Mouse (Mus musculus): ENCODE results near the gene Prkrip1.
"Not testable (repeated sequence)": the region's sequence is repeated elsewhere in the genome, so short reads cannot be mapped to it uniquely, and the experiment has no call there.

Prkrip1 gene

DNA sequence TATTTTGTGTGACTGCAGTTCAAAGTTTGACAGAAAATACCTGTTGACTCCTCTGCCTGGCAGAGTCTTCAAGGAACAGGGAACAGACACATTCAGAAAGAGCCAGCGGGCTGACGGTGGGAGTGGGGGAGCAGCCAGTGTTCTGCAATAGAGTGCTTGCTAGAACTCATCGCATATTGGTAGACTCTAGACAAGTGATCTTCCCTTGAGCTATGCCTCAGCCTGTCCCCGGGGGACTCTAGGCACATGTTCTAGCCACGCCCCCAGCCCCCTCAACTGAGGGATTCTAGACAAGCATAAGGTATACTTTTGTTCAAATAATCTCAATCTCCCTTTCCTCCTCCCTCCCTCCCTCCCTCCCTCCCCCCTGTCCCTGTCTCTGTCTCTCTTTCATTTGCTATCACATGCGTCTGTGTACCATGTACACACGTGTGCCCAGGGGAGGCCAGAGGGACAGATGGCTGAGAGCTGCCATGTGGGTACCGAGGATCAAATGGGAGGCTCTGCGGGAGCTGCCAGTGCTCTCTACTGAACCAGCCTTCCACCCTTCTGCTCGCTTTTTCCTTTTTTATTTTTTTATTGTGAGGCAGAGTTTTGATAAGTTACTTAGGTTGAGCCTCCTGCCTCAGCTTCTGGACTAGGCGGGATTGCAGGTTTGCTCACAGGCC is 34.8 kb downstream of the Prkrip1 start:
- DNase-seq (ENCODE audit: low spot score in 2 of 2), result no peak

DNA sequence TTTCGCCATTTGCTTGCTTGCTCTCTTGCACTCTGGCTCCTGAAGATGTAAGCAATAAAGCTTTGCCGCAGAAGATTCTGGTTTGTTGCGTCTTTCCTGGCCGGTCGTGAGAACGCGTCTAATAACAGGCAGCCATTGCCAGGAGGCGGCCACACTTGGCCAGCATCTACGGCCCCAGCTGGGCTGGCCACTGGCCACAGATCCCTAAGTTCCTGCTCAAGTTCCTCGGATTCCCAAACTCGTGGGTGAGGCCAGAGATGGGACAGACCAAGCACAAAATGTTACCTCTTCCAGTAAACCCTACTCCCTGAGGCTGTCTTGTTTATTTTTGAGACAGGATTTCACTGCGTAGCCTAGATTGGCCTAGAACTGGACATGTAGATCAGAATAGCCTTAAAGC is 38.7 kb downstream of the Prkrip1 start:
- not testable (repeated sequence) for DNase-seq (ENCODE audit: low spot score in 2 of 2)

DNA sequence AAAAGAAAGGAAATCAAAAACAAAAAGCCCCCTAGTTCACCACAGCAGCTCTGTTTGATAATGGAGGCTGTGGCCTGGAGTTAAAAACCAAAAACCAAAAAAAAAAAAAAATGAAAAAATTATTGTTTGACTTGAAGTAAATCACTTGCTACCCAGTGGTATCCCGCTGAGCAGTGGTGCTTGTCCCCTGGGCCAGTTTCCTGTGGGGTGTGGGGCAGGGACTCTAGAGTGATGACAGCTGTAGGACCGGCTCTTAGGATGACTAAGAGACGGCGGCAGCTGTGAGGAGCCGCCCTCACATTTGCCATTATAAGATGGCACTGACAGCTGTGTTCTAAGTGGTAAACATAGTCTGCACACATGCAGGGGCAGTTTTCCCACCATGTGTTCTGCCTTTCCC is 43.4 kb downstream of the Prkrip1 start:
- no peak for DNase-seq (ENCODE audit: low spot score in 2 of 2)

DNA sequence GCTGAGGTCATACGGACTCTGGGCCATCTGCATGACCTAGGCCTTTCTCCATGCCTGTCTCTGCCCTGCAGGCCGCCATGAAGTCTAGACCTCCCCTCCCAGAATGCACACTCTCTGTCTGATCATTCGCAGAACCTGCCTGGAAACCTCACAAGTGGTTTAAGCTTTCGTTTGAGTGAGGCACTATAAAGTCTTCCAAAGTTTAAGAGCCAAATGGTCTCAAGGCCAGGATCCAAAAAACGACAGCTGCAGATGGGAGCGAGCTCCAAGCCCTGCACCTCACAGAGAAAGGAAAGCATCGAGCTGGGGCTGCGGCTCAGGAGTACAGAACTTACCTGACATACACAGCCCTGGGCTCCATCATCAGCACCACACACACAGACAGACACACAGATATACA is 46.4 kb downstream of the Prkrip1 start:
- no peak for DNase-seq (ENCODE audit: low spot score in 2 of 2)

DNA sequence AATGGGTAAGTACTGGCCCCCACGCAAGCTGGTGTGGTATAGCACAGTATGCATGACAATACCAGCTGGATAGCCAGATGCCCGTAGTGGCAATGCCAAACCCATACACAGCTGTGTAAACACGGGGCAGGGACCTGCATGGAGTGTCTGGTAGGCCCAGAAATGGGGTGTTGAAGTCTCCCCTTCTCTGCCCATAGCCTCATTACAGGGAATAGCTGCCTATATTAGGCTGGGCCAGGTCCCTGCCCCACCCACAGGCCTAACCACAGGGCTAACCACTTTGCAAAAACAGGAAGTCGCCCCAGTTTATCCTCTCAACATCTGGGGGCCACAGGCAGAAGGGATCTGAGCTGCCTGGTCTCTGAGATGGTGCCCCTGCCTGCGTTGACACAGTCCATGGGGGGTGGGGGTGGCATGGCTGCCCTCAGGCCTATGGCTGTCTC is 49.6 kb downstream of the Prkrip1 start:
- peak; percentile 57 to 62 for DNase-seq (ENCODE audit: low spot score in 2 of 2)

DNA sequence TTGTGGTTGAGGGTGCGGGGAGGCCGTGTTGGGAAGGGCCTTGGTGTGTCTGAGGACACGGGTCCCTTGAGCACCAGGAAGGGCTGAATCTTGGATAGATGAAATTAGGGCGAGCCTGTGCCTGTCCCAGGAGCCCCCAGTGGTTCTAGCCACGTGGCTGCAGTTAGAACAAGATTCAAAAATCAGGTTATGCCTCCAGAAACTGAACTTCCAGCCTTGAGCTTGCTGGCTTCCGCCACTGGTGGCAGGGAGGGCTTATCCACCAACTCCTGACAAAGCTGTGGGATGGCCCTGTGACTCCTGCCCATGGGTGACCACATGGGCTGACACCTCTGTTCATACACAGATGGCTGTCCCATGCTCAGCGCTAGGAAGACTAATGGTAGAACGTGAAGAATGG is 51.1 kb downstream of the Prkrip1 start:
- no peak for DNase-seq (ENCODE audit: low spot score in 2 of 2)

DNA sequence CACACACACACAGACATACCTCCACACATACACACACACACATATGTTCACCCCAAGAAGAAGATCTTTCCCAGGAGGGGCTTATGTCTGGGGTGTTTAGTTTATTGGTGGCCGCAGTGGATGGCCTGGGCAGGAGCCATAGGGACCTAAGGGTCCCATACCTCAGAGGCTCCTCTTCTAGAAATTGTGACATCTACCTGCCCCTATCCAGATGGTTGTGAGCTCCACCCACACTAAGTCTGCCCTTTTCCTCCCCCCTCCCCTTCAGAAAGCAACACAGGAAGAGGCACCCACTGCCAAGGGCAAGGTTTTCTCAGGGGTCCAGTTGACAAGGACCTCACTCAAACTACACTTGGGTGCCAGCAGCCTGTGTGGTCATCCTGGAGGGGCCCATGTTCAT is 51.8 kb downstream of the Prkrip1 start:
- DNase-seq (ENCODE audit: low spot score in 2 of 2), result peak; percentile 56 to 68

DNA sequence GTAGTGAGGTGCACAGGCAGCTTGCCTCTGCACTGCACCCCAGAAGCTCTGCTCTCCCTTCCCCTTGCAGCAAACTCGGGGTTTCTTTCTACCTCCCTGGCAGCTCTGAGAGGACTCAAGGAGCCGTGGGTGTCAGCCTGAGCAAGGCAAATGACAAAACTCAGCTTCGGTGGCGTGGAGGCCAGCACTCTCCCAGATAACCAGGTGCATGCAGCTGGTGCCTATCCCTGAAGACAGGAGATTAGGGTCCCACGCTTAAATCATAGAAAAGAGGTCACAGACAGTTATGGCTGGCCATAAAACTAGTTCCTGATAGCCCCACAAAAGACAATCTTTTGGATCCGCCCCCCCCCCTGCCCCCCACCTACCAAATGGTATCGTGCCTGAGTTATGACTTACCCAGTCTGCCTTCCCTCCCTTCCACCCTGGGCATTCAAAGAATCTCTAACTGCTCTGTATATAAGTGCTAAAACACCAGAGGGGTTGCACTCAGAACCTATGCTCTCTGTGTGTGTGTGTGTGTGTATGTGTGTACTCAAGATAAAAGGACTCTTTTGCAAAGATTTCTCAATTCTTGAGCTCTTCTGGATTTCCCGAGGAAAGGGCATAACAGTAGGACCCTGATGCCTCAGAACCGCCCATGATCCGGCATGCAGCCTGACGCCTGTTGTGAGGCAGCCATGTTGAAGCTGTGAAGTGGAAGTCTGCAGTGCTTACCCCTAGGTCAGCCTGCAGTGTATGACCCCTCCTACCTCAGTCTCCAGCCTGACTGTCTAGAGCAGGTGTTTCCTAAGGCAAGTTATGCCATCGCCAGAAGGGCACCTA is 53.9 kb downstream of the Prkrip1 start:
- DNase-seq (ENCODE audit: low spot score in 2 of 2), result no peak

DNA sequence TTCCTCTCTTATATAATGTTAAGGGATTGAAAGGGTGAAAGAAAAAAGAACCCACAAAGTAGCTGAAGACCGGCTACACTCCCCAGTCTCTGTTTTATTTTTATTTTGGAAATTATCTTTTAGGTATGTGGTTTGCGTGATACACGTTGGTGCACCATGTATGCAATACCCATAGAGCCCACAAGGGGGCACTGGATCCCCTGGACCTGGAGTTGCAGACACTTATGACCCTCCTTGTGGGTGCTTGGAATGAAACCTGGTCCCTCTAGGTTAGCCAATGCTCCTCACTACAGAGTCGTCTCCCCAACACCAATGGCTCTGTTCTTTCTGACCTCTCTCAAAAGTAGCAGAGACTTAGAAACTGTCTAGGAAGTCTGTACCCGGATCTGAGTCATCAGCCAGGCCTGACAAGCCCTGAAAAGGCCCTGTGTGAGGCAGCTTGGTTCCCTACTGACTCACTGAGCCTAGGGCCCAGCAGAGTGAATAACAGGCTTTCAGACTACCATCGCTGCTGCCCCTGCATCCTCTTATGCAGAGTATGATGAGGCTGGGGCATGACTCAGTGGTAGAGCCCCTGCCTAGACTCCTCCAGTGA is 55.5 kb downstream of the Prkrip1 start:
- peak in 1 of 2 experiments; percentile 42 for DNase-seq (ENCODE audit: low spot score in 2 of 2)

DNA sequence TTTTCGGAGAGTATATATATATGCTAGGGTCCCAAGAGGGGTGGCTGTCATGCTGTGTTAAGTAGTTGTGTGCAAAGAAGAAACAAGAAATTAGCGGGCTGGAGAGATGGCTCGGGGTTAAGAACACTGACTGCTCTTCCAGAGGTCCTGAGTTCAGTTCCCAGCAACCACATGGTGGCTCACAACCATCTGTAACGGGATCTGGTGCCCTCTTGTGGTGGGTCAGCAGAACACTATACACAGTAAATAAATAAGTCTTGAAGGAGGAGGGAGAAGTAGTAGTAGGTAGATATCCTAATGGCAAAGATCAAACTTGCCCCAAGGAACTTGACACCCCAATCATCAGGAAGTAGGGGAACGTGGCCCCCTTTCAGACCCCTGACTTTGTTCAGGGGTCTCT is 56.0 kb downstream of the Prkrip1 start:
- peak in 1 of 2 experiments; percentile 33 for DNase-seq (ENCODE audit: low spot score in 2 of 2)

DNA sequence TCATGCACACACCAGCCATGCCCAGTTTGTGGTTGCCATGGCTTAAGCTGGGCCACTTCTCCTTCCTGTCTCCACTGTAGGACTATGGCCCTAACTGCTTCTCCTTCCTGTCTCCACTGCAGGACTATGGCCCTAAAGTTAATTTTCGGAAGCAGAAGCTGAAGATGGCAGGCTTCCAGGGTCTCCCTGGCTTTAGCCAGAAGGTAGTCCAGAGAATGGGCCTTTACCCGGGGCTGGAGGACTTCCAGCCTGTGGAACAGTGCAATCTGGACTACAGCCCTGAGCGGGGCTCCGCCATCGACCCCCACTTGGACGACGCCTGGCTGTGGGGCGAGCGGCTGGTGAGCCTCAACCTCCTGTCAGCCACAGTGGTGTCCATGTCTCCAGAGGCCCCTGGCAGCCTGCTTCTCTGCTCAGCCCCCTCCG is 58.7 kb downstream of the Prkrip1 start:
- DNase-seq (ENCODE audit: low spot score in 2 of 2), result no peak

DNA sequence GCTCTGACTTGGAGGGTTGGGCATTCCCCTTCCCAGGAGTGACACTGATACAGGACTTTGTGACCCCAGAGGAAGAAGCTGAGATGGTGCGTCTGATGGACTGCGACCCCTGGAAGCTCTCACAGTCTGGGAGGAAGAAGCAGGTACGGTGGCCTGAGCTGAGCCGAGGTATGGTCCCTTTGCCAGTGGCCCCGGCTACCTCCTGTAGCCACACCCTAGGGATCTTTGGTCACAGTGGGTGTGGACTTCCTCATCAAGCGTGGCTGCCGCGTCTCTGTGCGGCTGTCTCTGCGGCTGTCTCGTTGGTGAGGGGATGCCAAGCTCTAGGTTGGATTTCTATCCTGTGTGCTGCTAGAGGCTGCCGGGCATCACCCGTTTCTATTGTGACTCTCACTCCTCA is 59.4 kb downstream of the Prkrip1 start:
- no peak for DNase-seq (ENCODE audit: low spot score in 2 of 2)

DNA sequence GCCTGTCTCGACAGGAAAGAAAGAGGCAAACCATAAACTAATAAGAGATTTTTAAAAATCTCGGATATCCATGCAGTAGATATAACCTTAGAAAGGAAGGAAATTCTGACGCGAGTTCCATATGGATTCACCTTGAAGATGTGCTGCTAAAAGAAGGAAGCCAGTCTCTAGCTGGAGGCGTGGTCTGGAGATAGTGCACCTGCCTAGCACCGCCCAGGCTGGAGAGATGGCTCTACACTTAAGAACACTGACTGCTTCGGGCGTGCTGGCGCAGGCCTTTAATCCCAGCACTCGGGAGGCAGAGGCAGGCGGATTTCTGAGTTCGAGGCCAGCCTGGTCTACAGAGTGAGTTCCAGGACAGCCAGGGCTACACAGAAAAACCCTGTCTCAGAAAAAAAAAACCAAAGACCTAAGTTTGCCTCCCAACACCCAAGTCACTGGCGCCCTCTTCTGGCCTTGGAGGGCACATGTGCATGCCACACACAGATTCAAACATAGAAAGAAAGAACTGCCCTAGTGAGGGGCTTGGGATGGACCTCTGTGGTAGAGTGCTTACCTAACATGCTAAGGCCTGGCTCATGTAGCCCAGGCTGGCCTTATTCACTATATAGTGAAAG is 61.0 kb downstream of the Prkrip1 start:
- DNase-seq (ENCODE audit: low spot score in 2 of 2), result peak; percentile 58 to 77

DNA sequence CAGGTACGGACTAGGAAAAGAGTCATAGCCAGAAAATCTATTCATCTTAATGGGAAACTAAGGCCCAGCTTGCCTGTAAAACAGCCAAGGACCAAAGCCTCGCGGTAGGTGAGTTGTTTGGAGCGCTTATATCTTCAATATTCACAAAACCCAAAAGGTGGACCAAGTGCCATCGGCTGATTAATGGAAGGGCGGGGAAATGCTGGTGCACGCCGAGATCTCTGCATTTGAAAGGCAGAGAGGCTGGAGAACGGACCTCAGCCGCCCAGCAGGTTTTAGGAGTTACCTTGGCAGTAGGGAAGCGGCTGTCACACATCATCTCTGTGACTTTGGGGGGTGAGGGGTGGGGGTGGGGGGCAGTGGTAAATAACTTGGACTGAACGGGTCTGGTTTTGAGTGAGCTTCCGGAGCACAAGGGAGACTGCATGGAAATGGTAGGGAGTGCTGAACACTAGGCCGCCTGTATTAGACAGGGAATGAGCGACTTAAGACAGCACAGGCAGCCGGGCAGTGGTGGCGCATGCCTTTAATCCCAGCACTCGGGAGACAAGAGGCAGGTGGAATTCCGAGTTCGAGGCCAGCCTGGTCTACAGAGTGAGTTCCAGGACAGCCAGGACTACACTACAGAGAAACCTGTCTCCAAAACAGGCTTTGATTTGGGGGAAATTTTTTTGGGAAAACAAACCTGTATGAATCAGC is 62.3 kb downstream of the Prkrip1 start:
- DNase-seq (ENCODE audit: low spot score in 2 of 2), result no peak

DNA sequence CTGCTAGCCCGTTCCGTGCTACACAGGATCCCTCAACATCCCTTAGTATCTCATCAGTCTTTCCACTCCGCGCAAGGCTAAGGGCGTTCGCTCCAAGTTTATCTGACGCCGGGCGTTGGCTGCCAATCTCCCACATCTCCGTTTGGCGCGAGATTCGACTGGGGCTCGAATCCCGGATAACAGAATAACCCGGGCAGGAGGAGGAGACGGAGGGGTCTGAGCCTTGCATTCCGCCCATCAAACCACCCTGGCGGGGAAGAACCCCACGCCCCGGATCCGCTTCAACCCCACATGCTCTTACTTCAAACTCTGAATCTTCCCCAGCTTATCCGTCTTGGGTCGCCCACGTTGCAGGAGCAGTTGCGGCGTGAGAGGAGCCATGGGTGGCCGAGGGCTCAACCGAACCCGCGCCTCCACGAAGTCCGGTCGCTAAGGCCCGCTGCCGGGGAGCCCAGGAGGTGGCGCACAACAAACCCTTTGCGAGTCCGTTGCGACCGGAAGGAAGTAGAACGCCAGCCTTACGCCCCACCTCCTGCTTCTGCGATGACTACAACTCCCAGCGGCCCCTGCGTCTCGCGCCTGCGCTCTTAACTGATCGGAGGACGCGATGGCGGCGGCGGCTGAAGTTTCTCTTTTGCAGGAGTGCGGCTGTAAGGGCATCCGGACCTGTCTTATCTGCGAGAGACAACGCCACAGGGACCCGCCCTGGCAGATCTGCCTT is 63.0 kb downstream of the Prkrip1 start, which contains the start of the genes Lrwd1 and Alkbh4:
Lrwd1 (minus strand) TSS at position 504 of the 721 bp plus-strand sequence.
Alkbh4 (plus strand) TSS at position 576 of the 721 bp plus-strand sequence.
- DNase-seq (ENCODE audit: low spot score in 2 of 2), result peak; percentile 95 to 97

Measured in natural killer cell, adult 2 months (primary cell).